Mouse (Mus musculus) adrenal gland, postnatal 36 days (tissue): ENCODE data around the gene Ankle2. TPM values are rescaled to one million over a fixed set of nuclear protein-coding genes. Genes with fewer than 3 reads are reported as not detected.
A peak's percentile ranks its signal among the peaks of the same experiment; 100 is the strongest.

ENCODE experiments used
- DNase-seq, 2 experiments: peaks; one replicate each; pipeline ENCODE4 v3.0.0; 2021; ENCODE audit warnings: mixed read lengths in 1 of 2
- total RNA-seq, 2 experiments: library from RNA; stranded (reverse); gene quantifications; 2 replicates each; pipeline ENCODE4 v1.2.3; 2021

The Ankle2 gene
- total RNA-seq, 2 experiments from 2014 or later, result 43.7 to 44.9 TPM

DNA sequence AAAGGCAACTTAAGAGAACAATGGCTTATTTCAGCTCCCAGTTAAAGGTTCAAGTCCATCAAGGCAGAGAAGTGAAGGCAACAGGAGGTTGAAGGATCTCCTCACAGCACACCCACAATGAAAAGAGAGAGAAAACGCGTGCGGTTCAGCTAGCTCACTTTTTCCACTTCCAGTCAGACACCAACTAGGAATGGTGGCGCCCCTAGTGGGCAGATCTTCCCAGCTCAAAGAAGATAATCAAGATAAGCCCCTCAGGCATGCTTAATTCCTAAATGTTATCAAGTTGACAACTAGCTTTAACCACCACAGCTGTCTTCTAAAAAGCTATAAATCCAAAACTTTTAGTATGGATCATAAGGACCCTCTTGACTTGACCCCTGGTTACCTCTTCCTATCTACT, 53.7 kb downstream of the Ankle2 start:
- DNase-seq, result peak; percentile 58 to 60

GRCm38 (mm10) chr5:110285156-110285555, 54.4 kb downstream of the Ankle2 start:
- DNase-seq, result peak; percentile 1 to 5

DNA sequence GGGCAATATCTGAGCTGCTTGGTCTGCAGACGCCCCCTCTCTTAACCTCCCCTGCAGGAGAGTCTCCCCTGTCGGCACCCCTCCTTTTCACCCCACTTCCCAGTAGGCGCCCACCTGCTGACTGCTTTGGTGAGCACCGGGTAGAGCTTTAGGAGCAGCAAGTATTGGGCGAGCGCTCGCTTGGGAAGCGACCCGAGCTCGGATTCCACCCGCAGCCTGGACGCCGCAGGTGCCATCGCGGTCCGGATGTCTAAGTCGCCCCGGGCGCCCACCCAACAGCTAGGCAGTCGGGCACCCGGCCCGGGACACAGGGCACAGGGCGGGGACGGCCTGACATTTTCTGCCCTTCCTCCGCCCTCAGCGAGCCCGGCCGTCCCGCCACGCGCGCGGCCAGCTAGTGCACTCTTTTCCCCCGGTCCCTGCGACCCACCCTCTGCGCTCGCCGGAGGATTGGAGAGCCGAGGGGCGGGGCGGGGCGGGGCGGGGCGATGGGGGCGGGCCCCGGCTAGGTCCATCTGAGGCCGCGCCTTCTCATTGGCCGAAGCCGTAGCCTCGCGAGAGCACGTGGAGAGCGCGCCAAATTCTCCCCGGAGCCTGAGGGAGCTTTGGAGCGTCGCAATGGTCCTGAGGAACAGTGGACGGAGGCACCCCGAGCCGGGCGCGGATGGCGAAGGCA, 55.1 kb downstream of the Ankle2 start, which contains the start of the genes Pxmp2 and Pole:
Gene Pxmp2, minus strand, starts transcription at position 417 of the 676 bp plus-strand sequence.
Gene Pole, plus strand, starts transcription at position 537 of the 676 bp plus-strand sequence.
- peak; percentile 92 to 94 for DNase-seq

DNA sequence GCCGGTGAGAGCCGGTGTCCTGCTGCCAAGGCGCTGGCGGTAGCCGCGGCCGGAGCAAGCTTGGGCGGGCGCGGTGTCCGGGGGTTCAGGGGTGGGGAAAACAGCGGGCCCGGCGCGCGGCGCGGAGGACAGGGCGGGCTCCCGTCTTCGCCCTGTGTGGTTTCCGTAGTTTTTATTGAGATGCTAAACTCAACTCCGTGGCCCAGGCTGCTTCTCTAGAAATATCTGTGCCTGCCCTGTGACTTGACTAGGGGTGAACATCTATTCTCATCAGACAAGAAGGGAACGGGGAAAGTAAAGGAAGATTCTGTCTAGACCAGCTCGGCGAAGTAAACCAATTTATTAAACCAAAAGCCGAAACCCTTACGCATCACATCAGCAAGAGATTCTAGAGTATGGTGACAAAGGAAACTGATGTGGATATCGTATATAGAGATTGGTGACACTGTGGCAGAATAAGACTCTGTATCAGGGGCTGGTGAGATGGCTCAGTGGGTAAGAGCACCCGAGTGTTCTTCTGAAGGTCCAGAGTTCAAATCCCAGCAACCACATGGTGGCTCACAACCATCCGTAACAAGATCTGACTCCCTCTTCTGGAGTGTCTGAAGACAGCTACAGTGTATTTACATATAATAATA, 55.8 kb downstream of the Ankle2 start:
- no peak for DNase-seq

DNA sequence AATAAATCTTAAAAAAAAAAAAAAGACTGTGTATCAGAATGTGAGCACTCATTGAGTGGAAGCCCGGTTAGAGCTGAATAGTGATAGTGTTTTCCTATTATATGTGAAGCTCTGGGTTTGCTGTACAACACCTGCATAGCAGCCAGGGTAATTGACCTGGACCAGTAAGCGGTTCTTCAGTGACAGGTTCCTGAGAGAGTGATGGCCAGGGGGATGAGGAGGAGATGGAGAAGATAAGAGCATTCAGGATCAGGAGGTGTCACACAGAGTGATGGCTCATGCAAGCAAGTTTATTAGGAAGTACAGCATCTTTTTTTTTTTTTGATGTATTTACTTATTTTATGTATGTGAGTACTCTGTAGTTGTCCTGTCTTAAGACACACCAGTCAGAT, 56.3 kb downstream of the Ankle2 start:
- no peak for DNase-seq

- DNase-seq, result no peak
These were observed 60.8 kb downstream of the Ankle2 start for GRCm38 (mm10) chr5:110291649-110292048.

- DNase-seq, result no peak
These were observed 65.8 kb downstream of the Ankle2 start for GRCm38 (mm10) chr5:110296637-110297036.

GRCm38 (mm10) chr5:110300591-110300990, 69.8 kb downstream of the Ankle2 start:
- DNase-seq, result no peak

Other genes with a start within 250 kb of the Ankle2 start
- 10 to 100 TPM; 19.1 to 20.2 TPM for gene Zfp932, start 234.5 kb upstream of the Ankle2 start, total RNA-seq
- gene Gm17655, start 158.5 kb upstream of the Ankle2 start, total RNA-seq, result 1 to 10 TPM; 4.7 to 5.9 TPM
- under 1 TPM; 0.10 to 0.49 TPM for gene Gm35315, start 136.6 kb upstream of the Ankle2 start, total RNA-seq
- gene Plcxd1, start 131.0 kb upstream of the Ankle2 start, total RNA-seq, result under 1 TPM in 1 of 2 experiments, not detected in 1; 0.10 TPM
- 10 to 100 TPM; 50.6 to 71.9 TPM for gene Gtpbp6, start 122.8 kb upstream of the Ankle2 start, total RNA-seq
- gene Zfp605, start 120.9 kb upstream of the Ankle2 start, total RNA-seq, result 1 to 10 TPM; 6.5 to 6.9 TPM
- gene Chfr, start 95.2 kb upstream of the Ankle2 start, total RNA-seq, result 10 to 100 TPM; 29.7 to 31.9 TPM
- 10 to 100 TPM; 42.5 to 43.2 TPM for gene Golga3, start 54.3 kb upstream of the Ankle2 start, total RNA-seq
- gene Pgam5, start 38.9 kb downstream of the Ankle2 start, total RNA-seq, result 10 to 100 TPM; 45.8 to 57.6 TPM
- 10 to 100 TPM; 10.6 to 12.0 TPM for gene Pxmp2, start 55.2 kb downstream of the Ankle2 start, total RNA-seq
- 1 to 10 TPM; 3.1 to 3.2 TPM for gene Pole, start 55.3 kb downstream of the Ankle2 start, total RNA-seq
- gene P2rx2, start 112.2 kb downstream of the Ankle2 start, total RNA-seq, result under 1 TPM; 0.17 to 0.30 TPM
- not detected for gene Lrcol1, start 113.7 kb downstream of the Ankle2 start, total RNA-seq
- gene Fbrsl1, start 217.5 kb downstream of the Ankle2 start, total RNA-seq, result 10 to 100 TPM; 65.6 to 68.6 TPM